Comparison of ENCODE assay signal across 12 mouse cellular contexts in the genomic region with DNA sequence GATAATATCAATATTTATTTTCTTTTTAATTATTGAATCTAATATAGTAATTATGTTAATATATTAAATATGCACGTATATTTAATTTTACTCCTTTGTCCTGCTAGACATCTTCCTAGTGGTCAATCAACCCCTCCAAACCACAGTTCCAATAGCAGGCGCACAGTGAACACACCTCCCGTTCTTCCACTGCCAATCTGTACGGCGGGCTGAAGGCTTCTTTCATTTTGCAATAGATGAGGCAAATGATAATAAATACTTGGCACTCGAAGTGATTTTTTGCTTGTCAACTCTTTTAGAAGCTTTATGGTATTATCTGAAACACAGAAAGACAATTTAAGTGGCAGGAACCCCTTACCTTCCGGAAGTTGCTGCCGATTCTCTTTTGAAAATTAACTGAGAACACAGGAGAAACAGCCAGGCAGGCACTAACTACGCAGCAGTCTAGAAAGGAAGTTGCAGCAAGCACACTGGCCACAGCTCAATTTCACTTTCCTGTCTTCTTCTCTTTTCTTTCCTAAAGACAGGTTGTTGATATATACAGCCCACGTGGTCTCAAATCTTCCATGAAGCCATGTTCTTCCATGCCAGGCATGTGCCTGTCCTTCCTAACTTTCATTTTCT. TPM values are rescaled to one million over a fixed set of nuclear protein-coding genes. Genes with fewer than 3 reads are reported as not detected.
A peak's percentile ranks its signal among the peaks of the same experiment; 100 is the strongest.
DNase-seq lines count a peak whose midpoint lies in the region; ATAC-seq and TF ChIP-seq lines count a peak whose summit lies in the region.
"Had no signal": no experiment of that assay in that cellular context is flagged by ENCODE, and none has a peak within 500 bp of the region (broad histone marks: within the 10 kb centered on the region; RNA-seq: fewer than 3 reads in every experiment).

No protein-coding gene starts in this region.

- H3K9me3 ChIP-seq in liver, embryonic 16.5 days (replicated peaks; ENCODE audit: control insufficient read depth, low read length) = no peaks in the 10 kb centered on the region
- H3K9me3 ChIP-seq: hindbrain, embryonic 10.5 days; neural tube, embryonic 13.5 days had no signal

- peak overlapping the region; percentile 18 for H3K4me3 ChIP-seq in gastrocnemius, adult 2 months
- H3K4me3 ChIP-seq in liver, embryonic 16.5 days (ENCODE audit: low read depth, low read length) = peak overlapping the region; percentile 52
- H3K4me3 ChIP-seq: hindbrain, embryonic 10.5 days; neural tube, embryonic 13.5 days had no signal

- H3K27me3 ChIP-seq in liver, embryonic 16.5 days (ENCODE audit: control insufficient read depth, insufficient read depth, low read depth, low read length) = no peaks in the 10 kb centered on the region

- peak overlapping the region; percentile 62 for H3K4me2 ChIP-seq in liver, embryonic 16.5 days (ENCODE audit: low read depth, low read length)
- H3K4me2 ChIP-seq: neural tube, embryonic 13.5 days had no signal

- no peak for DNase-seq in gastrocnemius, adult 2 months
- no peak for DNase-seq in gastrocnemius, postnatal 25 days
- DNase-seq in thymus, postnatal 0 days (ENCODE audit: low spot score) = peak; percentile 69
- no peak for DNase-seq in thymus, adult 18-20 months
- DNase-seq in adrenal gland, adult 18-20 months (ENCODE audit: low spot score in 2 of 2) = no peak
- no peak for DNase-seq in left cerebral cortex, postnatal 4 days
- no peak for DNase-seq in cerebellum, adult 9-10 months
- DNase-seq: gastrocnemius, postnatal 36 days; right cerebral cortex, postnatal 14 days had no signal

- WGBS in liver, embryonic 16.5 days (ENCODE audit: insufficient replicate concordance) = 12% methylated on average over 10 of the region's 10 CpGs

- no peaks in the 10 kb centered on the region; the same call in 1 of the 2 replicates for H3K4me1 ChIP-seq in liver, embryonic 16.5 days (ENCODE audit: control insufficient read depth, low read depth, low read length)

- intact Hi-C loops in gastrocnemius, adult 2 months (cut with DNase I) = no loop called here
- intact Hi-C loops in left cerebral cortex, postnatal 4 days (cut with DNase I) = no loop called here

- no peaks in the 10 kb centered on the region for H3K36me3 ChIP-seq in liver, embryonic 16.5 days (ENCODE audit: control insufficient read depth, insufficient read depth)
- H3K36me3 ChIP-seq: hindbrain, embryonic 10.5 days; neural tube, embryonic 13.5 days had no signal

- H3K27ac ChIP-seq in gastrocnemius, adult 2 months = peak overlapping the region; percentile 70
- no peak overlapping the region for H3K27ac ChIP-seq in liver, embryonic 16.5 days (ENCODE audit: low read length)
- H3K27ac ChIP-seq: hindbrain, embryonic 10.5 days; neural tube, embryonic 13.5 days had no signal

- H3K9ac ChIP-seq in liver, embryonic 16.5 days (ENCODE audit: low read depth, low read length) = 0 out of 2 replicates have a peak overlapping the region, but pooled peaks have one; percentile 14
- H3K9ac ChIP-seq: neural tube, embryonic 13.5 days had no signal

- no peak for TF ChIP-seq CTCF in gastrocnemius, adult 2 months (IDR thresholded peaks at IDR 0.05)

- no peak for ATAC-seq in liver, embryonic 16.5 days (ENCODE audit: low read depth)

RNA-seq across cellular contexts. Expression of gene Mgat4a, which starts 45.0 kb away (rescaled TPM):
- total RNA-seq in gastrocnemius, adult 2 months (2021) = 1 to 10 TPM; 2.8 to 8.4 TPM
- 1 to 10 TPM; 3.5 to 4.6 TPM for total RNA-seq in gastrocnemius, postnatal 25 days (2021)
- polyA plus RNA-seq in thymus, postnatal 0 days (2015; fragmentation: Nextera tagmentation; extraction: Ambion mirVana) = 12.7 and 14.7 TPM in 2 replicates
- 0.86 and 1.1 TPM in 2 replicates for polyA plus RNA-seq in liver, embryonic 16.5 days (2015; fragmentation: Nextera tagmentation; extraction: Ambion mirVana)
- 1 to 10 TPM; 5.9 to 6.4 TPM for total RNA-seq in adrenal gland, adult 18-20 months (2021)
- total RNA-seq in left cerebral cortex, postnatal 4 days (2021) = 10 to 100 TPM; 27.0 to 29.0 TPM
